Mouse (Mus musculus) hindbrain, embryonic 16.5 days (tissue): Measurements from ENCODE around the gene Cacna2d3. TPM values are rescaled to one million over a fixed set of nuclear protein-coding genes. Genes with fewer than 3 reads are reported as not detected.

Source experiments
- ATAC-seq: fragments of 200-750 bp; cut with Nextera tagmentation; 2 replicates; pipeline ENCODE4 v1.8.0; 2017; ENCODE audit warnings: moderate TSS enrichment, moderate library complexity
- H3K27ac ChIP-seq: fragments of 300-500 bp; sonication (generic); 2 replicates; pipeline ENCODE4 v1.5.1; 2014; ENCODE audit warnings: low read depth, mild to moderate bottlenecking, control low read depth, low read length, moderate library complexity
- H3K27me3 ChIP-seq: fragments of 300-500 bp; sonication (generic); replicated peaks from 2 replicates; pipeline ENCODE4 v1.6.1; 2014; ENCODE audit warnings: low read length; ENCODE audit not compliant: control insufficient read depth, insufficient read depth
- H3K36me3 ChIP-seq: fragments of 300-500 bp; sonication (generic); 2 replicates; pipeline ENCODE4 v1.6.1; 2014; ENCODE audit warnings: mild to moderate bottlenecking, low read length, moderate library complexity, mixed read lengths; ENCODE audit not compliant: control insufficient read depth, insufficient read depth
- H3K4me1 ChIP-seq: fragments of 300-500 bp; sonication (generic); 2 replicates; pipeline ENCODE4 v1.6.1; 2014; ENCODE audit warnings: low read depth, low read length; ENCODE audit not compliant: control insufficient read depth, insufficient read depth
- H3K4me2 ChIP-seq: fragments of 300-500 bp; sonication (generic); 2 replicates; pipeline ENCODE4 v1.6.1; 2014; ENCODE audit warnings: mild to moderate bottlenecking, low read length, control low read depth, moderate library complexity
- H3K4me3 ChIP-seq: fragments of 300-500 bp; sonication (generic); 2 replicates; pipeline ENCODE4 v1.5.1; 2014; ENCODE audit warnings: mild to moderate bottlenecking, low read length, control low read depth, moderate library complexity
- H3K9ac ChIP-seq: fragments of 300-500 bp; sonication (generic); 2 replicates; pipeline ENCODE4 v1.6.1; 2014; ENCODE audit warnings: low read depth, mild to moderate bottlenecking, control low read depth, low read length, moderate library complexity
- H3K9me3 ChIP-seq: fragments of 300-500 bp; sonication (generic); 2 replicates; pipeline ENCODE4 v1.6.1; 2014; ENCODE audit warnings: mild to moderate bottlenecking, low read length, moderate library complexity; ENCODE audit not compliant: control insufficient read depth
- WGBS: fragments of 180-500 bp; shearing (Covaris S2); extraction: QIAGEN DNeasy Blood & Tissue Kit; methylation state at CpG from one replicate; pipeline ENCODE4 v1.1.7; 2014; 5-methylcytosine and 5-hydroxymethylcytosine counted together
- polyA plus RNA-seq: library from polyadenylated mRNA; unstranded; fragments of >200 nt; fragmentation: Nextera tagmentation; extraction: Ambion mirVana; gene quantifications from 2 replicates; pipeline ENCODE4 v1.2.1, GENCODE M21; 2015

Cacna2d3 gene
- polyA plus RNA-seq, 1 experiment from 2014 or later, result 32.8 TPM

- Histone ChIP-seq H3K4me1 (peaks cover 3% of the 10 kb centered on the region), H3K9ac (no peak overlapping the region), H3K4me2 (no peak overlapping the region), H3K4me3 (no peak overlapping the region), H3K27me3 (no peaks in the 10 kb centered on the region), H3K9me3 (no peaks in the 10 kb centered on the region), H3K27ac (no peak overlapping the region), H3K36me3 (no peaks in the 10 kb centered on the region)
- WGBS, result 73% methylated on average over 3 of the region's 3 CpGs
- no peak for ATAC-seq
These were observed 708.5 kb downstream of the Cacna2d3 start for GRCm38 (mm10) chr14:29013161-29013560.

- Histone ChIP-seq H3K4me1 (no peaks in the 10 kb centered on the region), H3K27me3 (no peaks in the 10 kb centered on the region), H3K4me2 (no peak overlapping the region), H3K36me3 (no peaks in the 10 kb centered on the region), H3K9ac (no peak overlapping the region), H3K4me3 (no peak overlapping the region), H3K27ac (no peak overlapping the region), H3K9me3 (no peaks in the 10 kb centered on the region)
- ATAC-seq, result no peak
- 96% methylated on average over 4 of the region's 4 CpGs for WGBS
These were observed 712.0 kb downstream of the Cacna2d3 start for GRCm38 (mm10) chr14:29009644-29010043.

- Histone ChIP-seq H3K9ac (no peak overlapping the region), H3K36me3 (no peaks in the 10 kb centered on the region), H3K27me3 (no peaks in the 10 kb centered on the region), H3K9me3 (no peaks in the 10 kb centered on the region), H3K4me3 (no peak overlapping the region), H3K4me2 (no peak overlapping the region), H3K4me1 (no peaks in the 10 kb centered on the region), H3K27ac (no peak overlapping the region)
- no peak for ATAC-seq
- 85% methylated on average over 4 of the region's 5 CpGs for WGBS
These were observed 716.3 kb downstream of the Cacna2d3 start for GRCm38 (mm10) chr14:29005228-29005840.

GRCm38 (mm10) chr14:28996569-28996968 is 725.1 kb downstream of the Cacna2d3 start:
- H3K27me3 ChIP-seq, result no peaks in the 10 kb centered on the region
- ATAC-seq, result no peak
- no peak overlapping the region for H3K4me3 ChIP-seq
- H3K27ac ChIP-seq, result no peak overlapping the region
- WGBS, result 97% methylated on average over 3 of the region's 3 CpGs
- H3K4me1 ChIP-seq, result no peaks in the 10 kb centered on the region
- no peak overlapping the region for H3K9ac ChIP-seq
- H3K9me3 ChIP-seq, result no peaks in the 10 kb centered on the region
- no peak overlapping the region for H3K4me2 ChIP-seq
- H3K36me3 ChIP-seq, result no peaks in the 10 kb centered on the region

GRCm38 (mm10) chr14:28988211-28988900 is 733.3 kb downstream of the Cacna2d3 start:
- 79% methylated on average over 7 of the region's 7 CpGs for WGBS
- Histone ChIP-seq H3K9me3 (no peaks in the 10 kb centered on the region), H3K36me3 (no peaks in the 10 kb centered on the region), H3K27me3 (no peaks in the 10 kb centered on the region), H3K27ac (no peak overlapping the region), H3K9ac (no peak overlapping the region), H3K4me3 (no peak overlapping the region), H3K4me2 (no peak overlapping the region), H3K4me1 (no peaks in the 10 kb centered on the region)
- no peak for ATAC-seq

- ATAC-seq, result no peak
- WGBS, result 84% methylated on average over 2 of the region's 2 CpGs
These were observed 737.4 kb downstream of the Cacna2d3 start for GRCm38 (mm10) chr14:28984276-28984675.

GRCm38 (mm10) chr14:28980482-28980881 is 741.2 kb downstream of the Cacna2d3 start:
- no peak overlapping the region for H3K27ac ChIP-seq
- H3K9ac ChIP-seq, result no peak overlapping the region
- no peak overlapping the region for H3K4me3 ChIP-seq
- H3K9me3 ChIP-seq, result no peaks in the 10 kb centered on the region
- H3K27me3 ChIP-seq, result no peaks in the 10 kb centered on the region
- no peaks in the 10 kb centered on the region for H3K4me1 ChIP-seq
- H3K36me3 ChIP-seq, result no peaks in the 10 kb centered on the region
- H3K4me2 ChIP-seq, result no peak overlapping the region
- no peak for ATAC-seq
- 24% methylated on average over 3 of the region's 3 CpGs for WGBS

More at GRCm38 (mm10) chr14:28984276-28984675, 737.4 kb downstream of the Cacna2d3 start:
- no peak overlapping the region for H3K4me3 ChIP-seq
- no peak overlapping the region for H3K9ac ChIP-seq
- H3K4me1 ChIP-seq, result no peaks in the 10 kb centered on the region
- no peak overlapping the region for H3K4me2 ChIP-seq
- H3K36me3 ChIP-seq, result no peaks in the 10 kb centered on the region
- no peaks in the 10 kb centered on the region for H3K9me3 ChIP-seq
- H3K27ac ChIP-seq, result no peak overlapping the region
- no peaks in the 10 kb centered on the region for H3K27me3 ChIP-seq

GRCm38 (mm10) chr14:28979230-28979629 is 742.4 kb downstream of the Cacna2d3 start:
- H3K27ac ChIP-seq, result no peak overlapping the region
- H3K4me2 ChIP-seq, result no peak overlapping the region
- ATAC-seq, result no peak
- no peaks in the 10 kb centered on the region for H3K36me3 ChIP-seq
- H3K4me1 ChIP-seq, result no peaks in the 10 kb centered on the region
- no peak overlapping the region for H3K4me3 ChIP-seq
- H3K27me3 ChIP-seq, result no peaks in the 10 kb centered on the region
- 91% methylated on average over 2 of the region's 2 CpGs for WGBS
- H3K9ac ChIP-seq, result no peak overlapping the region
- no peaks in the 10 kb centered on the region for H3K9me3 ChIP-seq

GRCm38 (mm10) chr14:28972620-28973019 is 749.0 kb downstream of the Cacna2d3 start:
- WGBS, result 37% methylated on average over 5 of the region's 5 CpGs
- ATAC-seq, result no peak
- H3K27me3 ChIP-seq, result no peaks in the 10 kb centered on the region

More at GRCm38 (mm10) chr14:28972620-28973019, 749.0 kb downstream of the Cacna2d3 start:
- Histone ChIP-seq H3K9ac (no peak overlapping the region), H3K4me1 (no peaks in the 10 kb centered on the region; the same call in 1 of the 2 replicates), H3K27ac (no peak overlapping the region), H3K9me3 (no peaks in the 10 kb centered on the region), H3K36me3 (no peaks in the 10 kb centered on the region), H3K4me3 (no peak overlapping the region), H3K4me2 (no peak overlapping the region)
